Mouse (Mus musculus) layer of hippocampus, adult 9-10 months (tissue): ENCODE data around the gene Ccdc146.

ENCODE experiments used
- DNase-seq: peaks from one replicate; pipeline ENCODE4 v3.0.0; 2022; ENCODE audit warnings: low spot score

The Ccdc146 gene

DNA sequence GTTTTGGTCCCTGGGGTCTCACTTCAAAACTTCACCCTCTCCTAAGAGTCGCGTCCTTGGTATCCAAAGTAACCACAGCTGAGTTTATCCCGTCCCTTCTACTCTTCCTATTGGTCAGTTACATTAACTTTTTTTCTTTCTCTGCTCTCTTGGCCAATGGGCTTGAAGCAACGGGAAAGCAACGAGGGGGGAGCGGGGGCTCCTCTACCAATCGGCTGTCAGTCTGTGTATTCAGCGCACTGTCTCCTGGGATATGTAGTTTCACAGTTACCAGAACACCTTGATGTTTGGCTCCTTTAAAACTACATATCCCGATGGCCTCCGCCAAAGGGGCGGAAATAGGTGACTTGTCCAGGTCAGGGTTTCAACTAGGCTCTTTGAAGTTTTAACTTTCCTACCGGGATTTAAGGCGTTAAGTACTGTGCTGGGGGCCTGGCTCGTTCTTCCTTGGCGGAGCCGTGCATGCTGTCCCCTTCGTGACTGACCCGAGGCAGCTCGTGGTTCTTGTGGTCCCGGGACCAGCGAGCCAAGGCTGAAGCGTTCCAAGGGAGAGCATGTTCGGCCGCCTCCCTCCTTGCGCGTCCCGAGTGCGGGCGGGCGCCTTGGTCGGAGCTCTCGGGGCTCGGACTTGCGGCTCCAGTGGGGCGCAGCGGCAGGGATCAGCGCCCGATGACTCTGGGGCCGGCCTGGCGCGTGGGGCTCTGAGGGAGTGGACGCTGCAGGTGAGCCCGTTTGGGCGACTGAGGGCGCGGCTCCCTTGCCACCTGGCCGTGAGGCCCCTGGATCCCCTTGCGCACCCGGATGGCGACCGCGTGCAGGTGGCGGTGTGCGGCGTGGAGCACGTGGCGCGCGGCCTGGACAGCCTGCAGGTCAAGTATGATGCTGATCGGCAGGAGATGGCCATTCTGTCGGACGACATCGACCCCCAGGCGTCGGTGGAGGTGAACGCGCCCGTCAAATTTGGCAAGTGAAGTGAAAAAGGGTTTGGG is at the start of gene Ccdc146, which contains the start of gene Fam185a:
Ccdc146 (minus strand) TSS at position 64 of the 989 bp plus-strand sequence.
Fam185a (plus strand) TSS at position 345 of the 989 bp plus-strand sequence.
- peak; percentile 96 for DNase-seq

DNA sequence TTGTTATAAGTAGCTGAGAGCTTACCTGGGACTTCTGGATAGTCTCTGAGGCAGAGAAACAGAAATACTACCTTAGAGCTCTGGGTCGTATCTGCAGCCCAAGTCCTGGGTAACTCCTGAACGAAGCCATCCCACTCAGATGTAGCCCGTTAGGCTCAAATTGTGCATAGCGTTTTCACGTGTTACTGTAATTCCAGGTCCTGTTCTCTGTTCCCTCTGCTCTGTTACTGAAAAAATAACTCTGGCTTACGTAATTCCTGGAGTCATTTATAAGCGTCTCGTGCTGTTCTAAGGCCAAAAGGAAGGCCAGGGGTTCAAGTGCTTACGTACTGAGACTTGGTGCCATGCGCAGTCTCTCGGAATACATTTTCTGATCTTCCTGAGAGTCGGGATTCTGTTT is 43.6 kb upstream of the Ccdc146 start:
- DNase-seq, result no peak

DNA sequence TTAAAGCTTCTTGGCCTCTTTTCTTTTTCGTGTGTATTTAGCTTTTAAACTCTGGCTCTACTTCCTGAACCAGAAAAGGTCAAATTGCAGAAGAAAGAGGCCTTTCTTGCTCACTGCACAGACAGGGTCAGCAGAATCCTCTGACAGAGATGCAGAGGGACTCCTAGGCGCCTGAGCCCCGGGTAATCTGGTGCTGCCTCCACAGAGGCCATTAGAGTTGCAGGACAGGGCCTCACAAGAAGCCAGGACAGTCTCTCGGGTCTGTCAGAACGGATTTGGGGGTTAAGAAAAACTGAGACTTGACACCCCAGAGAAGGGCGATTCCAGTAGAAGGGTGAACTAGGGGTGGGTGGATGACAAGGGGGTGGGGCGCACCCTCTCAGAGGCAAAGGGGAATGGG is 42.9 kb upstream of the Ccdc146 start:
- no peak for DNase-seq

GRCm38 (mm10) chr5:21440833-21441530 is 16.5 kb upstream of the Ccdc146 start:
- DNase-seq, result no peak

GRCm38 (mm10) chr5:21439446-21440110 is 15.1 kb upstream of the Ccdc146 start:
- DNase-seq, result no peak

DNA sequence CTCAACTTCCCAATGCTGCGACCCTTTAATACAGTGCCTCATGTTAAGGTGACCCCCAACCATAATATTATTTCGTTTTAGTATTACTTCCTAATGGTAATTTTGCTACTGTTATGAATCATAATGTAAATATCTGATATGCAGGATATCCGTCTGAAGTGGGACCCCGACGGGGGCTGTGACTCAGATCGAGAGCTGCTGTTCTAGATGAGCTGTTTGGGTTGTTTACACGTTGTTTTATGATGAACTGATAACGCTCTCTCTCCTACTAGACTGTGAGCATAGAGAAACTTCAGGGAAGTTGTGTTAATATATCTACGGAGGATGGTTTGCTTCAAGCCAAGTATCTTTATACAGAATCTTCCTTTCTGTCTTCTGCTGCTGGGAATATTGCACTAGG is 14.0 kb upstream of the Ccdc146 start:
- DNase-seq, result no peak

GRCm38 (mm10) chr5:21436471-21436975 is 12.0 kb upstream of the Ccdc146 start:
- DNase-seq, result no peak

GRCm38 (mm10) chr5:21434148-21434929 is 9.9 kb upstream of the Ccdc146 start:
- DNase-seq, result peak; percentile 45

GRCm38 (mm10) chr5:21426666-21427065 is 2.2 kb upstream of the Ccdc146 start:
- DNase-seq, result no peak

GRCm38 (mm10) chr5:21420609-21421008 is 3.9 kb downstream of the Ccdc146 start:
- DNase-seq, result peak; percentile 48

GRCm38 (mm10) chr5:21418613-21419012 is 5.9 kb downstream of the Ccdc146 start:
- no peak for DNase-seq

DNA sequence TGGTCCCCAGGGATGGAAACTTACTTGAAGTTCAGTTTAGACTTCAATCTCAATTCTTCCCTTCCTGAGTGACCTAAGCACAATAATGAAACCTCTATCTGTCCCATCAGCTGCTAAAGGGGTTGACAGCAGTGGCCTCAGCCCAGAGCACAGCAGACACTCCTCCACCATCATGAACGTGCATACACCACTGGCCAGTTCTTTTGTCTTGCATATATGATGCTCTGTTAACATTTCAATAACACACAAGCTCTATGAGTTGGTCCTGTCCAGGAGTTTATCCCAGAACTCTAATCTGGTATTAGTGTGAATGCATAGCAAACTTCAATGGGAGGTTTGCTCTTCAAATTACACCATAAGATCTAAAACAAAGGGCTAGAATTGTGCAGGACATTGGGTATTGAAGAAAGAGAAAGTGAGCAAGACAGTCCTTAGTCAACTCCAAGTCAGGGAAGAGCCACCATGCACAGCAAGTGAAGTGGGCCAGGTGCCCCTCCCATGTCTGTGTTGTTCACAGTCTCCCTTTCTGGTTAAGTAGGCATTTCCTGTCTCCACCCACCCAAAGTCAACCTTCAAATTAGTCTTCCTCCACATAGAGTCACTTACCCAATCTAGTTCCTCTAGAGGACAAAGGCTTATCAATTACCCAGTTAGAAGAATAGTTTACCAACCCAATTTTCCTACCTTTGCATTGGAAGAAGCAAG is 10.2 kb downstream of the Ccdc146 start:
- no peak for DNase-seq

DNA sequence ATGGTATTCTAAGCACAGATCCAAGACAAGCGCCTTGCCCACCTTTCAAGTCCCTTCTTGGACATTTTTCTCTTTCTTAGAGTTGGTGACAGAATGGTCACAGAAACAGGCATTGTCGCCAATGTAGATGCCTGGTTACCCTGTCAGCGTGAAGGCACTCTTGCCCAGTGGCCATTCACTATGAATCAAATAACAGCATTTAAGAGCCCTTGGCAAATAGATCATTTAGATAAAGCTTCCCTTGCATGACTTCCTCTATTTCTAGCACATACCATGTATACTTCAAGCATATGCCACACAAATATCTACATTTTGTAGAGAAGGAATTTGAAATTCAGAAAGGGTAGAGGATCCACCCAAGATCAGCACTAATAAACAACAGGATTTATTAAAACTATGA is 11.2 kb downstream of the Ccdc146 start:
- DNase-seq, result no peak

GRCm38 (mm10) chr5:21412056-21412455 is 12.4 kb downstream of the Ccdc146 start:
- no peak for DNase-seq

GRCm38 (mm10) chr5:21411261-21411666 is 13.2 kb downstream of the Ccdc146 start:
- no peak for DNase-seq

- DNase-seq, result no peak
These were observed 29.2 kb downstream of the Ccdc146 start for GRCm38 (mm10) chr5:21395205-21395840.

- DNase-seq, result no peak
These were observed 29.9 kb downstream of the Ccdc146 start for GRCm38 (mm10) chr5:21394562-21394961.

- DNase-seq, result no peak
These were observed 32.7 kb downstream of the Ccdc146 start for GRCm38 (mm10) chr5:21391616-21392384.

- no peak for DNase-seq
These were observed 35.6 kb downstream of the Ccdc146 start for GRCm38 (mm10) chr5:21388855-21389254.
